Mouse (Mus musculus) small intestine, adult 2 months (tissue): ENCODE results near the gene Ppp6c.

Experiments
- CTCF ChIP-seq: fragments of 200-500 bp; IDR thresholded peaks from 2 replicates; pipeline ENCODE4 v1.5.1; 2012; ENCODE audit warnings: low read depth, mild to moderate bottlenecking, control low read depth, inconsistent platforms, low read length, moderate library complexity, mixed read lengths; ENCODE audit not compliant: insufficient replicate concordance, insufficient read length; ENCODE audit errors: extremely low read depth
- POLR2A ChIP-seq: fragments of 200-500 bp; IDR thresholded peaks from 2 replicates; pipeline ENCODE4 v1.6.1; 2012; ENCODE audit warnings: low read depth, mild to moderate bottlenecking, control low read depth, inconsistent platforms, low read length, moderate library complexity

GRCm38 (mm10) chr2:39268357-39268756 is 42.1 kb upstream of the Ppp6c start:
- TF ChIP-seq POLR2A (no peak), CTCF (no peak)
